Mouse (Mus musculus): ENCODE results near the gene Fndc8.

Fndc8 gene

DNA sequence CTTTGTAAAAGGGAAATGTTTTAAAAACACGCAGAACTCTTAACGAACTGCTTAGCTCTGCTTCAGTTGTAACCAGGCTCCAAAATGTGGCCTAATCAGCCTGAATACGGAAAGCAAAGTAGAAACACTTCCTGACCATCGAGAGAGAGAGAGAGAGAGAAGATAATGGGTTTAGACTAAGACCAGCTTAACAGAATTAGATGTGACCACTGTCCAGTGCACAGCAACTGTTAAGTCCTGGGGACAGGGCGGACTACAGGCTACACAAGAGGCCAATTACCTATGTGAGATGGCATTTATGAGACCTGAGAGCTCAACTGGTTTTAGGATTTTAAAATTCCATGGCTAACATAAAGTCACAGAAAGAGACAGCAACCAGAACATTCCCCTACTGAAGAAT is 24.0 kb upstream of the Fndc8 start:
- ATAC-seq (ENCODE audit: insufficient number of reproducible peaks, low FRiP score, low TSS enrichment): no peak

DNA sequence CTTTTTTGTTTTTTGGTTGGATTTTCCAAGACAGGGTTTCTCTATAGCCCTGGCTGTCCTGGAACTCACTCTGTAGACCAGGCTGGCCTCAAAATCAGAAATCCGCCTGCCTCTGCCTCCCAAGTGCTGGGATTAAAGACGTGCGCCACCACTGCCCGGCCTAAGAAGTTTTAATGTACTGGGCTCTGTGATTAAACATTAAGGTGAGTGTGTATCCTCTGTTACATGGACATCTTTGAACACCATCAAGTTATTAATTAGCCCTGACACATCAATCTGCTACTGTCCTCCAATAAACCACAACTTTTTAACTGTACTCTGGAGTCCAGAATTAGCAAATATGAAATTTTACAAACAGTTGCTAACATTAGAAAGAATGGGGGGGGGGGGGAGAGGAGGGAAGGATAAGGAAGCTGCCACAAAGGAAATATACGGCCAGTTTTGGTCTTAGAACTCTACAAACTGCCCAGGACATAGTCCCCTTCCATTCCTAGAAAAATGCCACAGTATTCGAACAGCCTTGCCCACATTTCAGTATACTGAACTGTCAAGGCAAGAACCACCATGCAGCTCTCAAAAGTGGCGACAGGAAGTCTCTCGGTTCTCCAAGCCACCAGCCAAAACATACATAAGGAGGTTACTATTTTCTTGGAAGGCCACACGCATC is 22.3 kb upstream of the Fndc8 start:
- ATAC-seq (ENCODE audit: insufficient number of reproducible peaks, low FRiP score, low TSS enrichment): no peak

DNA sequence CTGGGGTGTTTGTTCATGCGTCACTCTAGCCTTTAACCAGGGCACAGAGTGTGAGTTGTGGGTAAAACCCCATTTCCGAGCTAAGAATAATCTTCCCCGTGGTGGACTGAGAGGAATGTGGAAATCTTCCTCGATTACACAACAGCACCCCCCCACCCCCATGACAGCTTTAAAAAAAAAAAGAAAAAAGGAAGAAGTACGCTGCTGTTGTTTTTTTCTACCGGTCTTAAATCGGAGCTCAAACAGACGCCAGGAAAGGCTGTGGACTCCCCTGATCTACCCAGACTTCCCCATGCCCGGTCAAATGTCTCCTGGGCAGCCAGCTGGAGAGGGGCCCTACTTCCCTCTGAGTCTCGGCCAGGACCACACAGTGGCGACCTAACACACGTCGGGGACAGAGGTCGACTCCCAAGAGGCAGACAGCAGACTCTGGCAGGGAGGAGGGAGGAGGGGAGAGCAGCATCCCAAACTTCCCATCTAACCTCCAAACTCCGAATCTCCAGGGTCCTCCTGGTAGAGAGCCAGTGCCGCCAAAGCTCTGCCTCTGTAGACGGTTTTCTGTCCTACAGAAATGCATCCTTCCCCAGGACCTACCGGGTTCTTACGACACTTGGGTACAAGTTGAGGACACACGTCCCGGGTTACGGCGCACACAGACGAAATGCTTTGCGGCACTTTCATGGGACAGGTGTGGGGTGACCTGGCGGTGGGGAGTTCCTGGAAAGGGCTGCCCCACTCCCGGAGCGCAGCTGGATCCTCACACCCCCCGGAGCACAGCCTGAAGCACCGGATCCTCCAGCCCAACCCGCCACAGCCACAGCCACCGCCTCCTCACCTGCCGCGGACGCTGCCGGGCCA is 21.5 kb upstream of the Fndc8 start:
- ATAC-seq (ENCODE audit: insufficient number of reproducible peaks, low FRiP score, low TSS enrichment): peak; percentile 47

DNA sequence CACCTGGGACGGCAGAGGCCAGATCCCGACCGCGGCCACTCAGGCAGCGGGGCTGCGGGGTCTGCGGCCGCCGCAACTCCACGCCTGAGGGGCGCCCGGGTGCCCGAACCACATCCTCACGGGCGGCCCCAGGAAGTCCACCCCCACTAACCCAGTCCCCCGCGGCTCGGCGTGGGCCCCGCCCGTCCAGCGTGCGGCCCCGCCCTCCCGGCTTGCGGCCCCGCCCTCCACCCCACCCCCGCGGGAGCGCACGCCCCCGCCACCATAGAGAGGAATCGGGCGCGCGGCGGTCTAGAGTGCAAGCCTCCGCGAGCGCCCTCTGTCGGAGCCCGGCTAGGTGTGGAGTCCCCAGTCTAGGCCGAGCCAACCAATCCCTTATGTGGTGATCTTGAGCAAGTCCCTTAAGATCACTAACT is 20.9 kb upstream of the Fndc8 start, which contains the start of gene Rffl:
Gene Rffl, minus strand, starts transcription at position 180 of the 416 bp plus-strand sequence.
- peak; percentile 89; the same call in 1 of the 2 replicates for ATAC-seq (ENCODE audit: insufficient number of reproducible peaks, low FRiP score, low TSS enrichment)

GRCm38 (mm10) chr11:82874924-82875323 is 17.0 kb upstream of the Fndc8 start:
- no peak for ATAC-seq (ENCODE audit: insufficient number of reproducible peaks, low FRiP score, low TSS enrichment)

DNA sequence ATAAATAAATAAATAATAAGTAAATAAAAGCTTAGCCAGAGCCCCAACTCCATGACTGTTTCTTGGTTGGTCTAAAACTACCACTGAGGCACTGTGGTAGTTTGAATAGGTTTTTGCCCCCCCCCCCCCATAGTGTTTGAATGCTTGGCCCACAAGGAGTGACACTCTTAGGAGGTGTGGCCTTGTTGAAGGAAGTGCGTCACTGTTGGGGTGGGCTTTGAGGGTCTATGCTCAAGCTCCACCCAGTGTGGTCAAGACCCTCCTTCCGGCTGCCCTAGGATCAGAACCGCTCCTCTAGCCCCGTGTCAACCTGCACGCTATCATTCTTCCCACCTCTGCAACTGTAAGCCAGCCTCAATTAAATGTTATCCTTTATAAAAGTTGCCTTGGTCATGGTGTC is 16.3 kb upstream of the Fndc8 start:
- no peak for ATAC-seq (ENCODE audit: insufficient number of reproducible peaks, low FRiP score, low TSS enrichment)

DNA sequence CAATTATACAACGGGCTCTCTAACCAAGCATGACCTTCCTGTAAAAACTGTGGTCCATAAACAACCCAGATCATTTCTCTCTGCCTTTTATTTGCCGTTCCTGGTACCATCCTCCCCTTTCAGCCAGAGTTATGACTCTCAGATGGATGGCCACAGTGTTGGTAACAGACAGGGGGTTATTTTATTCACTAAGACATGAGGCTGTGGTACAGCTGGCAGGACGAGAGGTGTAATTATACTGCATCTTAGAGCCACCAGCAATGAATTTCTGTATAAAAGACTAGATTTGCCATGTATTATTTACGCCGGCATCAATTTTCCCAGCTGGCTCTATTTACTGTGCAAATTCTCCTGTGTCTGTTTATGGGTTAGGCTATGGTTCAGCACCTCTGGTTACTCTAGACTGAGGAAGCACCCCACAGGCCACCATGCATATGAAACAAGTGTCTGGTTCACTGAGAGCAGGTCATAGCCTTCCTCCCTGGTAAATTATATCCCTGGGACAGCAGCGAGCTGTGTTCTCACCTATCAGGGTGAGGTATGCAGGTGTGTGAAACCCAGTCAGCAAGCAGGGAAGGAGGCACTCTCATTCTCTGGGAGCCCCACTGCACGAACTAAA is 14.1 kb upstream of the Fndc8 start:
- ATAC-seq (ENCODE audit: insufficient number of reproducible peaks, low FRiP score, low TSS enrichment): no peak

GRCm38 (mm10) chr11:82883180-82883579 is 8.7 kb upstream of the Fndc8 start:
- no peak for ATAC-seq (ENCODE audit: insufficient number of reproducible peaks, low FRiP score, low TSS enrichment)

- no peak for ATAC-seq (ENCODE audit: insufficient number of reproducible peaks, low FRiP score, low TSS enrichment)
Measured at GRCm38 (mm10) chr11:82886559-82886958, 5.4 kb upstream of the Fndc8 start.

DNA sequence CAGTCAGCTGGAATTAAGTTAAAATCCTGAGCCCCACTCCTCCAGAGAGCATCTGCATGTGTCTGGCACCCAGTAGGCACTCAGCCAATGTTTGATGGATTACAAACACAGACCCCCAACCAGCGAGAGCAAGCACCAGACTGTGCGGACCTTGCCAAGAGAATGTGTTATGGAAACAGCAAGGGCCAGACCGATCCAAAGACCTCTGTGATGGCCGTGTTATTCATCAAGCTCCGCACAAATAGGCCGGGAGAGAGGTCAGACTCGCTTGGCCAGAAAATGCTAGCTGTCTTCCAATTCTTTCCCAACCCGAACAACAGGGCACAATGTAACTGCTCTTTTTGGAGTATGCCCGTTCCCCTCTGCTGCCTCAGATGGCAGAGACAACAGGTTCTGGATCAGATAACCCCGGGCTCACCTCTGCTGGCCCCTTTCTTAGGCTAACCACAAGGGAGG is 3.4 kb upstream of the Fndc8 start:
- ATAC-seq (ENCODE audit: insufficient number of reproducible peaks, low FRiP score, low TSS enrichment): no peak

- 0 out of 2 replicates have a peak, but pooled peaks have one; percentile 33 for ATAC-seq (ENCODE audit: insufficient number of reproducible peaks, low FRiP score, low TSS enrichment)
Measured at GRCm38 (mm10) chr11:82889524-82890341, 2.2 kb upstream of the Fndc8 start.

DNA sequence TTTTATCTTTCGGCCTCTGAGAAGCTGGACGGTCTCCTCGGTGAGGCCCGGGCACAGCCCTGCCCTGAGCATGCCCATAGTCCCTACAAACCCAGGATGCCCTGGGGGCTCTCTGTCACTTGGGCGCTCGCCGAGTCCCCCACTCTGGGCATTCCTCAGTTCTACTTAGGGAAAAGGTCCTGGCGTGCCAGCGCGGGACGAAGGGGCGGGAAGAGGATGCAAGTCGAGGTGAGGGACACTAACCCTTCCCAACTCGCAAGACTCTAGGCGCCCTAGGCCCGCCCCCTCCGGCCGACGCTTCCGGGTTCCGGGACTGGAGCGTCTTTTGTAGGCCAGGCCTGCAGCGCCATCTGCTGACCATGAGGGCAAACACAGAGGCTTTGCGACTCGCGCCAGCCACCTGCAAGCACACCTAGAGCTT is 1.6 kb upstream of the Fndc8 start, which contains the start of gene Rad51d:
Gene Rad51d, minus strand, starts transcription at position 273 of the 421 bp plus-strand sequence.
- ATAC-seq (ENCODE audit: insufficient number of reproducible peaks, low FRiP score, low TSS enrichment): peak; percentile 95

- no peak for ATAC-seq (ENCODE audit: insufficient number of reproducible peaks, low FRiP score, low TSS enrichment)
Measured at GRCm38 (mm10) chr11:82897478-82897877, 5.6 kb downstream of the Fndc8 start.

GRCm38 (mm10) chr11:82899720-82900119 is 7.8 kb downstream of the Fndc8 start:
- no peak for ATAC-seq (ENCODE audit: insufficient number of reproducible peaks, low FRiP score, low TSS enrichment)

DNA sequence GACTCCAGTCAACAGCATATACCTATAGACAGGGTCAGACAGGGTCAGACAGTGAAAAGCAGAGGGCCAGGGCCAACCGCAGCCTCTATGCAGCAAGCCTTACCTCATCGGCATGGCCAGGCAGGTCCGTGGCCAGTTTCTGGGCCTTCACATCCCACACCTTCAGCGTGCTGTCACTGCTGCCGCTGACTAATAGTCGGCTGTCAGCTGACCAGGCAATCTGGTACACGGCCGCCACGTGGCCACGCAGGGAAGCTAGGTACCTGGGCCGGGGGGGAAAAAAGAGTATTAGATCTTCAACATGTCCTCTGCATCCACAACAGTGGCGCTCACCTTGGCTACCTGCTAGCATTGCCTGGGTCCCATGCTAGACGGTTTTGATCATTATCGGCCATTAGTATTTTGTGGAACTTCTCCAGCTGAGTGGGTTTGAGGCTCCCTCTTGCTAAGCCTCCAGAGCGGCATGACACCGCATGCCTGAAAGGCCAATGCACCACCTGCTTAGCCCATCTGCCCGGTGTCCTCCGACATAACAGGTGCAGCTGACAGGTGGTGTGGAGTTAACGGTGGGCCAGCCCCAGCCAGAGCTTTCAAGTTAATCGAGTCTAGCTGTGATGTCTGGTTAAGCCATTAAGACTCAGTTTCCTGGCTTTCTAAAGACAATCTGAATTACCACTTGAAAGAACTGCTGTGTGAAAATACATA is 9.8 kb downstream of the Fndc8 start:
- no peak; the same call in 1 of the 2 replicates for ATAC-seq (ENCODE audit: insufficient number of reproducible peaks, low FRiP score, low TSS enrichment)

DNA sequence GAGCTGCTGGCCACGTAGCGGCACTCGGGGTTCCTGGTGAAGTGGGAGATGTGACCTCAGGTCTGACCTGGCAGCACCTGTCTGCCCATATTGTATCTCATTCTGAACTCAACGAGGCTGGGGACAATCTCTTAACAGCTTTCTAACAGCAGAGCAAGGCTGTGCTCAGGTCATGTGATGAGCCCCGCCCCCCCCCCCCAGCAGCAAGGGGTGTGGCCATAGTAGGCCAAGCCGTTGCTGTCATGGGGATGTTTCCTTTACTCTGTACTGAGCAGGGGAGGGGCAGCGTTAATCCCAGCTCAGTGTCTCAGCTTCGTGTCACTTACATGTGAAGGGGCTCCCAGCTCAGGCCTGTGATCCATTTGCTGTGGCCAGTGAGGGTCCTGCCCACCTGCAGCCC is 13.0 kb downstream of the Fndc8 start:
- no peak for ATAC-seq (ENCODE audit: insufficient number of reproducible peaks, low FRiP score, low TSS enrichment)

- no peak for ATAC-seq (ENCODE audit: insufficient number of reproducible peaks, low FRiP score, low TSS enrichment)
Measured at GRCm38 (mm10) chr11:82905816-82906215, 13.9 kb downstream of the Fndc8 start.

DNA sequence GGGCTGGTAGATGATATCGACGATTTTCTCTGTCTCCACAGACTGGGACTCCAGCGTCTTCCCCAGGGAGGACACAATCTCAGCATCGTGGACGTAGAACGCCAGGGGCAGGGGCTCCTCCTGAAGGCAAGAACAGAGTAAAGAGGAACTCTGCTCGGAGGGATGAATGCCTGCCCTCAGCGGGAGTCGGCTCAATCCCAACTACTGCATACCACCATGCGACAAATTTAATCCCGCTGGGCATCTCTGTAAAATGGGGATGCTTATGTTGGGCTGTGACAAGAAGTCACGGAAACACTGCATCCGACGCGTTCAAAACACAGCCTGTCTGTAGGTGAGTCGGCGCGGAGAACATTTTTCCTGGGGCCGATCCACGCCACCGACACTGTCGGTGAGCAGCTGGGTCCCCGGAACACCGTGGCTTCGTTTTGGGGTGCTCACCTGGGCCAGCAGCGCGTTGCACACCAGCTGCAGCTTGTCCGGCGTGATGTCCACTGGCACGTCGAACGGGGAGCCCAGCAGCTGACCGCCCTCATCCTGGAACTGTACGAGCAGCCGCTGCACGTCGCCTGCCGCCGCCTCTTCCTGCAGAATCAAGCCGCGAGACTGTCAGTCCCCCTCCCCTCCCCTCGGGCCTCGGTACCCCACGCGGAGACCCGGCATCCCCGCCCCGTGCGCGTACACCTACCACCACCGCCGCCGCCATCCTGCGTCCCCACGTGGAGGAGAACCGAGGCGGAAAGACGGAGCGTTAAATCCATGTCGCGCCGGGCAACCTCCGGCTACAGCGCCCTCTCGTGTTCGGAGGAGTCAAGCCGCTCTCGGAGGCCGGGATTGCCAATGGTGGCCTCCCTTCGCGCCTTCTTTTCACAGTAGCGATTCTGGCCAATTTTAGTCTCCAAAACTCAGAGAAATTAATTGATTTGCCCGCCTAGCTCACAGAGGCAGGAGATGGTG is 16.0 kb downstream of the Fndc8 start, which contains the start of gene Nle1:
Gene Nle1, minus strand, starts transcription at position 761 of the 957 bp plus-strand sequence.
- peak; percentile 81 for ATAC-seq (ENCODE audit: insufficient number of reproducible peaks, low FRiP score, low TSS enrichment)
